Mouse (Mus musculus) spleen, adult 12 weeks (tissue): ENCODE data around the gene Zkscan17.

ENCODE experiments used
- DNase-seq: peaks from one replicate; pipeline ENCODE4 v3.0.0; 2022; ENCODE audit warnings: low spot score

Gene Zkscan17

DNA sequence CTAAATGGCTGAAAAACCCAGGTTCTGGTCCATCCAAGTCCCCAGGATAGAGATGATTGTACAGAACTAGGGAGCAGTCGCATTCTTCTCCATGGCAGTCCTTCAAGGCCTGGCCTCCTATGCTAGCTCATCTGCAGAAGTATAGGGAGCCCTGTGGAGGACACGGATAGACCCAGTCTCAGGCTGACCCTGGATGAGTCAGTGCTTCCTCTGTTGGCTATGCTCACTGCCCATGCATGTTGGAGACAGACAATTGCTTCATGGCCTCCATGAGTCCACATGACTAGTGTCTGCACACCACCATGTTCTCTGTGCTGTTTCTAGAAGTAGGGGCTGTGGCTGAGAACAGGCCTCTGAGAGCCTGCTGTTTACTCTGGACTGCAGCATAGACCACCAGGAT lies 70.2 kb downstream of the Zkscan17 start:
- DNase-seq = no peak

DNA sequence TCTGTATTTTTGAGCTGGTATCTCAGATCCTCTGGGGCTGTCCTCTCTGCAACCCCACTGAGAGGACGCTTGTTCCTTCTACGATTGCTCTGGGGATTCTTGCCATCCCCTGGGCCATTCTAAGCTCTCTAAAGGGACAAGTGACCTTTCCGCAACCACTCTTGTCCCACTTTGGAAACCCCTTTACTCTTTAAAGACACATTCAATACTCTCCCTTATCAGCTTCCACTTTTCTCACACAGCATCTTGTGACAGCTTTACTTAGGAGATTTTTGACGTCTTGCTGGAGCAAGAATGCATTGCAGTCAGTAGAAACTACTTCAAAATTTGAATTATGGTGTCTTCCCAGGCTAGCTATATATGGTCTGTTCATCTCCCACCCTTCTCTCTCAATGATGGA lies 75.5 kb downstream of the Zkscan17 start, which contains the start of gene Snap47:
TSS of gene Snap47 (minus strand) at position 101 of the 400 bp plus-strand sequence.
- no peak for DNase-seq

DNA sequence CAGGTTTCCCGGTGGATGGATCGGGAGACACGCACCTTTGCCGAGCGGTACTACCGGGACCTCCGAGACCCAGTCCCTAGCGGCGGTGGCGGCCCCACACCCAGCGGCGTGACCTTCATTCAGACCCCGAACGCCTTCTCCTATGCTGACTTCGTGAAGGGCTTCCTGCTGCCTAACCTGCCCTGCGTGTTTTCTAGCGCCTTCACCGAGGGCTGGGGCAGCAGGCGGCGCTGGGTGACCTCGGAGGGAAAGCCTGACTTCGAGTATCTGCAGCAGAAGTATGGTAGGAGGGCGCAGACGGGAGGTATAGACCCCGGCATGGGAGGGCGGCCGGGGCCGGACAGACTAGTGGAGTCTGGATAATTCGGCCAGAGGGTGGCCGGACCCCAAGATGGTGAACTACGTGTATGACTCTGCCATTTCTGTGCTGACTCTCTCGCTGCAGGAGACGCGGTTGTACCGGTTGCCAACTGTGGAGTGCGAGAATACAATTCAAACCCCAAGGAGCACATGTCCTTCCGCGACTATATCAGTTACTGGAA lies 76.2 kb downstream of the Zkscan17 start:
- no peak for DNase-seq

DNA sequence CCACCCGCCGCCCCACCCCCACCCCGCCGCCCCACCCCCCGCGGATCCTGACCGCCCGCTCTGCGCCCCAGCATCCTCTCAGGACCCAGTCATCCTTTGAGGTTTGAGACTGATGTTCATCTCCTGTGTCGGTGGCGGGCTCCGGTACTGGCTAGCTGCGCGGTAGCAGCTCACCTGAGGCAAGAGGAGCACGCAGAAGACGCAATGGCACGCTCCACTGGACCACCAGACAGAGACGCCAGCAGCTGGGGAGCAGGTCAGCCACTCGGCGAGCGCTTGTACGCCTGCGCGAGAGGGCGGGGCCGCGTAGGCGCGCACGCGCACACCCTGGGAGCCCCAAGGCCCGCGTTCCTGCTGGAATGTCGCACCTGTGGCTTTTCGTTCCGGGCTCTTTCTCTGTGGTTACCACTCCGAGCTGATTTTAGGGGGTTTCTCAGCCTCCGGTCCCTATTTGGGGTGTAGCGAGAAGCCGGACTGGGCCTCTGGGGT lies 76.8 kb downstream of the Zkscan17 start, which contains the start of gene Jmjd4:
TSS of gene Jmjd4 (plus strand) at position 305 of the 489 bp plus-strand sequence.
- DNase-seq = peak; percentile 88

DNA sequence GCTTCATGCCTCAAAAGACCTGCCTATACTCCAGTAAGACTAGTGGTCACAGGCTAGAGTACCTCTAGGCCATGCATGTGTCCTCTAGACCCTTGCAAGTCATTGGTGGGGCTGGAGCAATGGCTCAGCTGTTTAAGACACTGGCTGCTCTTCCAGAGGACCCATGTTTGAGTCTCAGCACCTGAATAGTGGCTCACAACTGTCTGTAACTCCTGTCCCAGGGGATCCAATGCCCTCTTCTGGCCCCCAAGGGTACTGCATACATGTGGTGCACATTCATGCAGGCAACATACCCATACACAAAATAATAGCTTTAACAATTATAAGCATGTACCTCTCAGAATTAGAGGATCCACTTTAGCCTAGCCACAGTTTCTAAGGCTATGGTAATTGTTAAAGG lies 83.4 kb downstream of the Zkscan17 start:
- no peak for DNase-seq

DNA sequence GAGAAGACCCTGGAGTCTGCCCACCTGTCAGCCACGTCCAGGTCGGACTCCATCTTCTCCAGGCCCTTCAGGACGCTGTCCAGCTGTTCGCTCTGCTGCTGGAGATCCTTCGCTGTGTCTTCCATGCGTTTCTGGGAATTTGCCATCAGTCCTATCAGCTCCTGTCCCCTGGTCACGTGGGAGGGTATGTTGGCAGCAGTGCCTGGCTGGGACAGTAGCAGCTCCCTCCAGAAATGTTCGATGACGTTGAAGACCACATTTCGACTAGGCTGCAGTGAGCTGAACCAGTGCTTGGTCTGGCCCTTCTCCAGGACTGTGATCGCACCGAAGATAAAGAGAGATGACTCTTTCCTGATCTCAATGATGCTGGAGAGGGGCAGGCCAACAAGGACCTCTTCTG lies 88.6 kb downstream of the Zkscan17 start:
- DNase-seq = no peak
